Mouse (Mus musculus) layer of hippocampus, adult 11-12 months (tissue): ENCODE measurements at regions not wholly inside any gene's neighbourhood (a gene's known extent, or its start where the extent isn't known, plus 50 kb on each side); places are given as distances from the start of the nearest gene placed in this dataset.

Experiments
- DNase-seq: peaks from one replicate; pipeline ENCODE4 v3.0.0; 2022; ENCODE audit warnings: low spot score

DNA sequence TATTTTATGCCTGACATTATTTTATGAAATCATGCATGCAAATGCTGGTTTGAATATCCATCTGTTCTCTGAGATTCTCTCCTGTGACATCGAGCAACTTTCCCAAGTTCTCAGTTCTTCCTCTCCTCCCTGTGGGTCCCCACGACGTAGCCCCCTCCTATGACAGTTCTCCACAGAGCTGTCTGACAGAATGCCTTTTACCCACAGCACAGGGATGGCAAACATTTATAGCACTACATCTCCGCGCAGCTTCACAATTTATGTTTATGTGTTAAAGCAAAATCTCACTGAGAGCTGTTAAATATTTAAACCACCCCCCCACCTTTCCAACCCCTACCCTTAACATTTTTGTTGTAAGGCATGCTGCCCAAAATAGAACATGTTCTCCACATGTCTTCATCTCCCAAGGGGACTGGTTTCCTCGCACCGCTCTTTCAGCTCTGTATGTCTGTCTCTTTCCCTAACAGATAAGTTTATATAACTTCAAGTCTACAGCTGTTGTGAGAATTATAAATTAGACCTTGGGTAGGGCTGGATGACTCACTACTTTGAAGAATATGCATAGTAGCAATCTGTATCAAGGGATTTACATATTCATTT, 63.5 kb upstream of the Ndst3 start:
- no peak for DNase-seq

DNA sequence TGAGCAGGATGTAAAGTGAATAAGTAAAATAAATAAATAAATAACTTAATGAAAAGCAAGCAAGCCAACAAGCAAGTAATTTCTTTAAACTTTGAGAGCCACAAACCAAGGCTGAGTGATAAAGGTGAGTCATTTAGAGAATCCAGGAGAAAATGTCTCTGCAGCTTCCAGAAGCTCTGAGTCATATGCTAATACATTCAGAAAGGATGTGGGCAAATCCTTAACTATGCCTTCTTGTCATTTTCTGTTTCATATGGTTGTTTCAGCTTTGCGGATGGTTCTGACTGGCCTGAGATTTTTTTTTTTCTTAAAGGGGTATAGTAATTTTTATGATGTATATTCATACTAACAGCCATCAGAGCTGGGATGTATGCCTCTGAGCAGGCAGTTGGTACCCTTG, 64.3 kb upstream of the Ndst3 start:
- DNase-seq, result no peak

DNA sequence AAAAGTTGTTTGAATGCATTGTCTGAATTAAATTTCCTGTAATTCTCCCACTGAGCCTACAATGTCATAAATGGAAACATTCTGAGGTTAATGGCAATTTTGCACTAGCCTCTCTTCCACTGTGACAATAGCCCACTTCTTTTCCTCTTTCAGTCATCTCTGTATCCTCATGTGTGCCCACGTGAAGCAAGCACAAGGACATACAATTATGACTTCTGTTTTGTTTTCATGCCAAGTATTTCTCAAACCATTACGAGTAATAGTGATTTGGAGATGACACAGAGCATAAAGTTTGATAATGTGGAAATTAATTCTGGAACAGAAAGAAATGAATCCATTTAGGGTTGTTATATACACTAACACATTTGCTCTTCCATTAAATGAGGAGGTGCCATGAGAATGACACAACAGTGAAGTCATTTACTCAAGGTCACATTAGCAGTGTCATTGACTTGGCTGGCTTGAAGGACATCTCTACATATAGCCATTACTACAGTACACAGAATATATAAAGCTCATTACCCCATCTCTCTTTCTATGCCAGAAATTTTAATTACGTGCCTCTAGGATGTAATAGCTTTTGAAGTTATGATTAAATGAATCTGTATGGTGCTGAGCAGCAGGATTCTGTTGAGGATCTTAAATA, 75.4 kb upstream of the Ndst3 start:
- no peak for DNase-seq

DNA sequence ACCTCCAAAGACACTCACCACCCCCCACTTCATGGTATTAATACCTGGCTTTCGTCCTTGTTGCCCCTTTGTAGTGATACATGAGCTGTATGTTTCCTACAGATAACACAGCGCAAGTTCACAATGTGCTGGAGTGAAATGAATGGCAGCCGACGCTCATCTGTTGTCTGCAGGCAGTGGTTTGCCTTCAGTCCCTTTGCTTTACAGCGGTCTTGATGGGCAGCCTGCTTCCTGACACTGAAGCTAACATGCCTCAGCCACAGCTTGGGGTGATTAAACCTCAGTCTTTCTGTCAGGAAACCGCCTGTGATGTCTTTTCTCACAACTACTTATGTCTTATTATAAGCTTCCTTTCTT, 75.9 kb upstream of the Ndst3 start:
- no peak for DNase-seq

- DNase-seq, result no peak
Observed at GRCm38 (mm10) chr3:123780507-123780906, 89.9 kb upstream of the Ndst3 start.

DNA sequence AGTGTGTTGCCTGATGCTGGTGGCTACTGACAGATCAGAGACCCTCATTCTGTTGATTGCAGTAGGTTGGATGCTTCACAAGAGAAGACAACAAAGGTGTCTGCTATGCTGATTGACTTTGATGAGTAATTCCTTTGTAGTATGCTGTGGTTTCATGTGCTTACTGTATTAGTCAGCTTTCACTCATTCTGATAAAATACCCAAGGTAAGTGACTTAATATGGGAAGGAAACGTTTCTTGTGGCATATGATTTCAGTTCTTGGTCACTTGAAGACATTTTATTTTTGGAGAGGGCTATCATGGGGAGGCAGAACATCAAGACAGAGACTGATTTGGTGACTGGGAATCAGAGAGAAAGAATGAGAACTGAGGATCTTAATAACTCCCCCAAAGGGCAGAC, 90.9 kb upstream of the Ndst3 start:
- DNase-seq, result no peak

DNA sequence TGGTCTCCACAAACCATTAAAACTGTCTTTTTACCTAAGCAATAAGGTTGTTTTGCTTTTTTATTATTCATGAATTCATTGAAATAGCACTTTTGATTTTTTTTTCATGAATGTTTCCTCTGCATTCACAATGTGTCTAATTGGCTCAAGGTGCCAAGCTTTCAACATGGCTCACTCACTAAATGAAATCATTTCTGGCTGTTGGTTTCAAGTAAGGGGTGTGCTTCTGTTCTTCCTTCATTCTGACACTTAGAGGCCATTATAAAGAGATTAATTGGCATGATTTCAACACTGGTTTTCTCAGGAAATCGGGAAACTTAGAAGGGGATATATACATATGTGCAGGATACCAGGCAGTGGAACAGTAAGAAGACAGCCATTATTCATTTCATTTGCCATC, 93.5 kb upstream of the Ndst3 start:
- DNase-seq, result no peak

- no peak for DNase-seq
Observed at GRCm38 (mm10) chr3:123794011-123794410, 103.4 kb upstream of the Ndst3 start.

GRCm38 (mm10) chr3:123805338-123805737, 114.7 kb upstream of the Ndst3 start:
- DNase-seq, result no peak

DNA sequence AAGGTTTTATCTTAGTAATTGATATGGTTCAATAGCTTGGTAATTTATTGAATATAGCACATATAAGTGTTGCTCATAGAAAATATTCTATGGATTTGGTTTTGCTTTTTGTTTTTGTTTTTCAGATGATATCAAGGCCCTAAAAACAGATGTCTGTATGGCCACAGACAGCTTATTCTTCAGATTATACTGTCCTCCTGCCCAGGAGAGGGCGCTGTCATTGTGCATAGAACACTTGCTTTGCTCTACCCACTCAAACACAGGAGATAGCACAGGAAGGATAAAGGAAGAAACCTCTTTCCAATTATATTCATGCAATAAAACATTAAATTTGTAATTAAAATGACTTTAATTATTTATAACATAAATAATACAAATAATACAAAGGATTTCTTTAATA, 115.4 kb upstream of the Ndst3 start:
- DNase-seq, result no peak

GRCm38 (mm10) chr3:123806546-123806945, 115.9 kb upstream of the Ndst3 start:
- DNase-seq, result no peak

DNA sequence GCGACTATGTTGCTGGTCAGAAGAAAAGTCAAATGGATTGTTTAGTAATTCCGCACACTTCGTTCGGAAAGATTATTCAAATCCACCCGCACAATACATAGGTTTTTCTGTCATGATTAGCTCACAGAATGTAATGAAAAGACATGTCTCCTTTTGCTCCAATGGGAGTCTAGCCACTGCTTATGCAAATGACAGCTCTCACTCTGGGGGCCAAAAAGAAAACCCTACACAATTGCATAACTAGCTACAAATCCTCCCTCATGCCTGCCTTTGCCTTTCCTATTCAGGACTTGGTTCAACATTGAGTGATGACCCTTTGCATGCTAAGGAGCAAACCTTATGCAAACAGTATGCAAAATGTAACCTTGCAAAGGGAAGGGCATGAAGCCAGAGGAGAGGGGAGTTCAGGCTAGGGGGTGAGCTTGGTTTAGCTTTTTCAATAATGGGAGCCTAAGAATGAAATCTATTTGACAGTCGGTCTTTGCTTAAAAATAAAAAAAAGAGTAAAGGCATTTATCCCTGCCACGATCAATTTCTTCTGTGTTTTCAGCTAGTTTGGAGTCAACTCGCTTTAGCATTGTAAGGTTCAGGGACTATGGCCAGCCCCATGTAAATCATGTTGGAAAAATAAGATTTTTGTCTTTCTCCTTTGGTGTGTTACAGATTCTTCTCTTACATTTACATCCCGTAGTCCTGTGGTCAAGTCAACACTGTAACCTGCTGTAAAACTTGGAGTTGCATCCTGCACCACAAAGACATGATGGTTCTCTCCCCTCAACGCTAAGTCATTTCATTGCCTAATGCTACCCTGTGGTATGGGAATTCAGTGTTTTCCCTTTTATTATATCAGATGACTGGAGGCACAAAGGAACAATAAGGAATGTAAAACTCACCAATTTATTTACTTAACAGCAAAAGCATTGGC, 119.6 kb upstream of the Ndst3 start:
- no peak for DNase-seq

DNA sequence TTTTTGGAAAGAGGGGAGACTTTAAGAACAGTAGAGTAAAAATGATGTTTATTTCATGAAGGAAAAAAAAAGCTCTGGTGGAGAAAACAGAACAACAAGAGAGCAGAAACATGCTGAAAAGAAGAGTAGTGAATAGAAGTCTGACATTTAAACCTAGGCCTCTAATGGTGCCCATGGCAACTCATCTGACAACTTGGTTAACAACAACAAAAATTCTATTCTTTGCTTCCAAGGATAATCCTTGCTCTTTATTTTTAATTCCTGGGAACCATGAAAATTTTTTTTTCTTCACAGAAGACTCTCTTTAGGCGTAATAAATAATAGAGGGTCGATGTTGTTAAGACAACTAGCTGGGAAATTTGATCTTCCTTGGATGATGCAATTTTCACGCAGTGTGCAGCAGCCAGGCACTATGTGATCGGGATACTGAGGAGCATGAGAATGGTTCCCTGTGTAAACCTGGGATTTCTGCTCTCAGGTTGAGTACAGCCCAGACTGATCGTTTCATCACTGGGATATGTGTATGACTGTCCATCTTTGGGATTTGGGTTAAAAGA, 120.4 kb upstream of the Ndst3 start:
- DNase-seq, result no peak

DNA sequence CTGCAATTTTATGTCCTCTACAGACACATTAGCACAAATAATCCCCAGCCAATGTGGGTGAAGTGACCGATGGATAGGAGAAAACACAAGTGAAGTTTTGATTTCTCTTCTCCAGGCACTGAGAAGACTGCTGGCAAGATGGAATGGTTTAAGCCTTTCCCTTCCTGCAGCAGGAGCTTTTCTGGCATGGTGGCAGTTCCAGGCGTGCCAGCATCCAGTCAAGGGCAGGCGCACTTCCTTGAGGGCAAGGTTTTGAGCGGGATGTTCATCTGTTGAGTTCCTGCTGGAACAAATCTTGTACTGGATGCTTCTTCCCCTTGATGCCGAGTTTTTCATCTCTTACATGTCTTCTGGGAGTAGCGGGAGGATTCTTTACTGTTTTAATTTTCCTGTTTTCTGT, 138.1 kb upstream of the Ndst3 start:
- DNase-seq, result no peak

GRCm38 (mm10) chr3:123838385-123839170, 147.9 kb upstream of the Ndst3 start:
- no peak for DNase-seq

DNA sequence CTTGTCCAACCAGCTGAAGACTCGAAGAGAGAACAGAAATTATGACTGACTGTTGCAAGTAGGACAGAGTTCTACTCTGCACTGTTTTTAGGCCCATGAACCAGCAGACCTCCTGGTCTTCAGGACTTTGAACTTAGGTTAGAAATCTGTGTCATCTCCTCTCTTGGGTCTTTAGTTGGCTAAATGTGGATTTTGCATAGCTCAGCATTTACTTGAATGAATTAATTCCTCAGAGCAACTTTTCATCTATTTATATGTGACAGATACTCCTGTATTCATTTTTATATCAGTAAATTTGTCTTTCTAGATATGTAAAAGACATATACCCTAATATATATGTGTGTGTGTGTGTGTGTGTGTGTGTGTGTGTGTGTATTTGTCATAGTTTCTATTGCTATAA, 155.9 kb upstream of the Ndst3 start:
- DNase-seq, result no peak

DNA sequence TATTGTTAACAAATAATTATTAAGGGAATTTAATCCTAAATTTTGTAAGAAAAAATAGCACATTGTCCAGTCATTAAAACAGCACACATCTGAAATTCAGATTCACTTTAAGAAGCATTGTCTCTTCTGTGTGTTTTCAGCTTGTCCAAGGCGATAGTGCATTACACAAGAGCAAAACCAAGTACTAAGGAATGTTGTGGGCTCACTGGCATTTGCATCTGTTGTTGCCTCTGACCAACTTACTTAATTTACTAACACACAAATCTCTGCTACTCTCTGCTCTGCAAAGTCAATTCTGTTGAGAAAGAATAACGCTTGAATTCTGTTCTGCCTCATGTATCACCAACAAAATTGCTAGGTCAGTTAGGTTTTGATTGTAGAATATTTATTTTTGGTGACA, 158.0 kb upstream of the Ndst3 start:
- DNase-seq, result no peak

DNA sequence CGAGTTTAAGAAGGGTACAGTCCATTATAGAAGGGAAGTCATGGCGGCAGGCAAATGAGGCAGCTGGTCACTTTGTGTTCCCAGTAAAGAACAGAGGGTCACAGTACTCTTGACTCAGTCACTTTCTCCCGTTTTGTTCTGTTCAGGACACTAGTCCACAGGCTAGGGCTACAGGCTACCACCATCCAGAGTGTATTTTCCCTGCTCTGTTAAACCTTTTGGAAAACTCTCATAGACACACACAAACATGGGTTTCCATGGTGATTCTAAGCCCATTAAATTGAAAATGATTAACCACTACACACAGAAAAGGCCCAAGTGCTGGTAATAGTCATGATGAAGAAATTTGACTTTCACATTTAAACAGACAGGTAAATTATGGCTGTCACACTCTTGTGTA, 162.2 kb upstream of the Ndst3 start:
- DNase-seq, result no peak

- no peak for DNase-seq
Observed at GRCm38 (mm10) chr3:123873709-123874108, 183.1 kb upstream of the Ndst3 start.

DNA sequence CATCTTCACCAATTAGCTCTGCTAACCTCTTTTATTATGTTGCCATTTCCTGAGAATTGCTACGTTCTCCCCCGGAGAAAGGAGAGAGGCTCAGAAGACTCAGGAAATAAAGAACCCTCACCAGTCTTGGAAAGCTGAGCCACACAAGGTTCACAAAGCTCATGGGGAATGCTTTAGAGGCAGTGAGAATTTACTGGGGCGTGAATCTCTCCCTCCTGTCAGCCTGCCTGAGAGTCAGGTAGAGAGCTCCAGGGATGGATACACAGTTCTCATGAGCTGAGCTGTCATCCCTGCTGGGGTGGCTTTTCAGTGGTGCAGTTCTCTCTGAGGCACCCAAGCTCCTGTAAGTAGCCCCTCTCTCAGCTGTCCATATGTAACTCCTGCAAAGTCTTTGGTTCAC, 203.0 kb upstream of the Ndst3 start:
- no peak for DNase-seq

- DNase-seq, result no peak
Observed at GRCm38 (mm10) chr3:123905928-123906721, 215.5 kb upstream of the Ndst3 start.
